Mouse (Mus musculus) intestine, embryonic 14.5 days (tissue): Measurements from ENCODE around the gene Mgat4c. TPM values are rescaled to one million over a fixed set of nuclear protein-coding genes. Genes with fewer than 3 reads are reported as not detected.

Experiments
- microRNA-seq: library from miRNA; unstranded; fragments of <30 nt; microRNA quantifications from one replicate; pipeline ENCODE4, GENCODE M21; 2016
- polyA plus RNA-seq: library from polyadenylated mRNA; unstranded; fragments of >200 nt; fragmentation: Nextera tagmentation; extraction: Ambion mirVana; gene quantifications from 2 replicates; pipeline ENCODE4 v1.2.1, GENCODE M21; 2014

Mgat4c gene
- polyA plus RNA-seq, 1 experiment from 2014 or later, result 3.7 TPM

Small RNAs within 50 kb of the gene (microRNA-seq; reads per million reads assigned to microRNA genes)
- gene Mir3059, result 0.34 reads per million
